ENCODE assay signal across 23 mouse cellular contexts in genomic region chr12:85589870-85590382, GRCm38 (mm10). TPM values are rescaled to one million over a fixed set of nuclear protein-coding genes. Genes with fewer than 3 reads are reported as not detected.
DNase-seq lines count a peak whose midpoint lies in the region; ATAC-seq and TF ChIP-seq lines count a peak whose summit lies in the region.
"Had no signal": no experiment of that assay in that cellular context is flagged by ENCODE, and none has a peak within 500 bp of the region (broad histone marks: within the 10 kb centered on the region; RNA-seq: fewer than 3 reads in every experiment).

No protein-coding gene starts in this region.

- H3K27me3 ChIP-seq in heart, embryonic 13.5 days (replicated peaks): 0 out of 2 replicates have a peak, but pooled peaks cover 3% of the 10 kb centered on the region
- H3K27me3 ChIP-seq in kidney, postnatal 0 days (ENCODE audit: insufficient read depth, low read length): no peaks in the 10 kb centered on the region
- H3K27me3 ChIP-seq in limb, embryonic 12.5 days: no peaks in the 10 kb centered on the region
- H3K27me3 ChIP-seq: CH12.LX; embryonic facial prominence, embryonic 13.5 days; forebrain, embryonic 15.5 days; liver, embryonic 15.5 days; midbrain, embryonic 12.5 days; neural tube, embryonic 12.5 days had no signal

- no peaks in the 10 kb centered on the region for H3K36me3 ChIP-seq in heart, embryonic 13.5 days
- H3K36me3 ChIP-seq in kidney, postnatal 0 days (ENCODE audit: insufficient read depth, low read length): no peaks in the 10 kb centered on the region
- H3K36me3 ChIP-seq in limb, embryonic 12.5 days: no peaks in the 10 kb centered on the region
- H3K36me3 ChIP-seq: embryonic facial prominence, embryonic 13.5 days; forebrain, embryonic 15.5 days; liver, embryonic 15.5 days; midbrain, embryonic 12.5 days; neural tube, embryonic 12.5 days had no signal

- no peaks in the 10 kb centered on the region for H3K9me3 ChIP-seq in heart, embryonic 13.5 days
- H3K9me3 ChIP-seq in kidney, postnatal 0 days (replicated peaks; ENCODE audit: low read length): no peaks in the 10 kb centered on the region
- no peaks in the 10 kb centered on the region for H3K9me3 ChIP-seq in limb, embryonic 12.5 days
- H3K9me3 ChIP-seq: embryonic facial prominence, embryonic 13.5 days; forebrain, embryonic 15.5 days; liver, embryonic 15.5 days; midbrain, embryonic 12.5 days; neural tube, embryonic 12.5 days had no signal

- H3K27ac ChIP-seq in heart, embryonic 13.5 days (replicated peaks): peak overlapping the region; percentile 62
- no peak overlapping the region for H3K27ac ChIP-seq in kidney, postnatal 0 days
- H3K27ac ChIP-seq in limb, embryonic 12.5 days: peak overlapping the region; percentile 26; the same call in 1 of the 2 replicates
- H3K27ac ChIP-seq: embryonic facial prominence, embryonic 13.5 days; forebrain, embryonic 15.5 days; hindbrain, embryonic 14.5 days; left cerebral cortex, adult 2 months; liver, embryonic 15.5 days; midbrain, embryonic 12.5 days; neural tube, embryonic 12.5 days had no signal

- TF ChIP-seq CTCF in kidney, postnatal 0 days (IDR thresholded peaks at IDR 0.05; ENCODE audit: low read depth): no peak

- no peak overlapping the region for H3K4me3 ChIP-seq in heart, embryonic 13.5 days
- no peak overlapping the region for H3K4me3 ChIP-seq in kidney, postnatal 0 days (replicated peaks; ENCODE audit: low read depth, low read length)
- no peak overlapping the region for H3K4me3 ChIP-seq in limb, embryonic 12.5 days (replicated peaks)
- H3K4me3 ChIP-seq: embryonic facial prominence, embryonic 13.5 days; forebrain, embryonic 15.5 days; left cerebral cortex, adult 2 months; liver, embryonic 15.5 days; midbrain, embryonic 12.5 days; neural tube, embryonic 12.5 days had no signal

- no peak overlapping the region for H3K4me2 ChIP-seq in heart, embryonic 13.5 days
- H3K4me2 ChIP-seq in kidney, postnatal 0 days (ENCODE audit: low read length): no peak overlapping the region
- H3K4me2 ChIP-seq in limb, embryonic 12.5 days: no peak overlapping the region
- H3K4me2 ChIP-seq: embryonic facial prominence, embryonic 13.5 days; forebrain, embryonic 15.5 days; hindbrain, embryonic 14.5 days; liver, embryonic 15.5 days; midbrain, embryonic 12.5 days; neural tube, embryonic 12.5 days had no signal

- H3K9ac ChIP-seq in heart, embryonic 13.5 days: peak overlapping the region; percentile 30; the same call in 1 of the 2 replicates
- no peak overlapping the region for H3K9ac ChIP-seq in kidney, postnatal 0 days (ENCODE audit: low read depth, low read length)
- H3K9ac ChIP-seq in limb, embryonic 12.5 days (replicated peaks): no peak overlapping the region
- H3K9ac ChIP-seq: embryonic facial prominence, embryonic 13.5 days; forebrain, embryonic 15.5 days; hindbrain, embryonic 14.5 days; liver, embryonic 15.5 days; midbrain, embryonic 12.5 days; neural tube, embryonic 12.5 days had no signal

- peaks cover 26% of the 10 kb centered on the region for H3K4me1 ChIP-seq in heart, embryonic 13.5 days
- 0 out of 2 replicates have a peak, but pooled peaks cover 3% of the 10 kb centered on the region for H3K4me1 ChIP-seq in kidney, postnatal 0 days (replicated peaks; ENCODE audit: insufficient read depth, low read length)
- H3K4me1 ChIP-seq in limb, embryonic 12.5 days (replicated peaks): peaks cover 20% of the 10 kb centered on the region
- H3K4me1 ChIP-seq: embryonic facial prominence, embryonic 13.5 days; forebrain, embryonic 15.5 days; liver, embryonic 15.5 days; midbrain, embryonic 12.5 days; neural tube, embryonic 12.5 days had no signal

- WGBS in heart, embryonic 13.5 days: 23% methylated on average over 5 of the region's 5 CpGs
- 33% methylated on average over 5 of the region's 5 CpGs for WGBS in kidney, postnatal 0 days
- WGBS in limb, embryonic 12.5 days: 40% methylated on average over 5 of the region's 5 CpGs

- no peak for ATAC-seq in heart, embryonic 13.5 days (ENCODE audit: extremely low read depth, insufficient number of reproducible peaks, low FRiP score, low TSS enrichment)
- ATAC-seq in kidney, postnatal 0 days (replicated peaks; ENCODE audit: low FRiP score, low read depth): peak; percentile 50
- ATAC-seq in limb, embryonic 12.5 days (ENCODE audit: insufficient number of reproducible peaks, insufficient read depth, low FRiP score, low TSS enrichment, low read depth): peak; percentile 68; the same call in 1 of the 2 replicates
- ATAC-seq: forebrain, embryonic 15.5 days; intestine, postnatal 0 days had no signal

- DNase-seq in heart, postnatal 4 days: no peak
- no peak for DNase-seq in kidney, postnatal 0 days (ENCODE audit: low spot score)
- DNase-seq in kidney, adult 9 months: no peak
- DNase-seq in thymus, postnatal 25 days: no peak
- DNase-seq in frontal cortex, postnatal 10 days (ENCODE audit: low spot score in 2 of 2): no peak
- DNase-seq: cerebellum, adult 8-10 months; gastrocnemius, postnatal 36 days; kidney, postnatal 36 days; left cerebral cortex, postnatal 4 days; lung, postnatal 10 days; right cerebral cortex, adult 18-20 months; thymus, postnatal 4 days had no signal

RNA-seq across cellular contexts. Expression of gene Jdp2, which starts 8.9 kb away (rescaled TPM):
- polyA plus RNA-seq in heart, embryonic 13.5 days (2015; fragmentation: Nextera tagmentation; extraction: Ambion mirVana): 0.20 and 0.47 TPM in 2 replicates
- total RNA-seq in heart, postnatal 4 days (2021): 10 to 100 TPM in 1 of 2 experiments, 1 to 10 TPM in 1; 9.1 to 12.2 TPM
- 0.47 and 0.70 TPM in 2 replicates for polyA plus RNA-seq in kidney, postnatal 0 days (2015; fragmentation: Nextera tagmentation; extraction: Ambion mirVana)
- 0.87 and 1.1 TPM in 2 replicates for polyA plus RNA-seq in limb, embryonic 12.5 days (2016; fragmentation: Nextera tagmentation; extraction: Ambion mirVana)
